28 mouse cellular contexts compared by ENCODE assay signal in genomic region chr4:55084080-55084688, GRCm38 (mm10).
A peak's percentile ranks its signal among the peaks of the same experiment; 100 is the strongest.
DNase-seq lines count a peak whose midpoint lies in the region; ATAC-seq lines count a peak whose summit lies in the region.
"Had no signal": no experiment of that assay in that cellular context is flagged by ENCODE, and none has a peak within 500 bp of the region (broad histone marks: within the 10 kb centered on the region; RNA-seq: fewer than 3 reads in every experiment).

No protein-coding gene starts in this region.

- H3K4me2 ChIP-seq in forebrain, embryonic 15.5 days (replicated peaks) = no peak overlapping the region
- no peak overlapping the region for H3K4me2 ChIP-seq in forebrain, embryonic 11.5 days (ENCODE audit: low read depth, low read length, severe bottlenecking)
- H3K4me2 ChIP-seq in midbrain, embryonic 15.5 days = no peak overlapping the region
- H3K4me2 ChIP-seq: heart, embryonic 13.5 days; limb, embryonic 15.5 days; midbrain, embryonic 11.5 days; neural tube, embryonic 15.5 days had no signal

- H3K9ac ChIP-seq in forebrain, embryonic 15.5 days (replicated peaks) = no peak overlapping the region
- H3K9ac ChIP-seq in forebrain, embryonic 11.5 days (ENCODE audit: low read length) = no peak overlapping the region
- H3K9ac ChIP-seq in midbrain, embryonic 15.5 days = no peak overlapping the region
- H3K9ac ChIP-seq: heart, embryonic 13.5 days; limb, embryonic 15.5 days; liver, embryonic 14.5 days; neural tube, embryonic 15.5 days had no signal

- no peak overlapping the region for H3K4me3 ChIP-seq in forebrain, embryonic 15.5 days
- H3K4me3 ChIP-seq in forebrain, embryonic 11.5 days (ENCODE audit: low read depth, low read length) = no peak overlapping the region
- no peak overlapping the region for H3K4me3 ChIP-seq in midbrain, embryonic 15.5 days
- no peak overlapping the region for H3K4me3 ChIP-seq in midbrain, embryonic 10.5 days
- H3K4me3 ChIP-seq: embryonic facial prominence, embryonic 10.5 days; gastrocnemius, adult 2 months; heart, embryonic 13.5 days; hindbrain, embryonic 10.5 days; left cerebral cortex, adult 2 months; limb, embryonic 15.5 days; myocyte; neural tube, embryonic 15.5 days had no signal

- intact Hi-C loops in heart, postnatal 14 days (cut with DNase I) = no loop called here

- H3K4me1 ChIP-seq in forebrain, embryonic 15.5 days = peaks cover 9% of the 10 kb centered on the region
- 0 out of 2 replicates have a peak, but pooled peaks cover 3% of the 10 kb centered on the region for H3K4me1 ChIP-seq in forebrain, embryonic 11.5 days (replicated peaks; ENCODE audit: control insufficient read depth, insufficient read depth, low read length)
- H3K4me1 ChIP-seq in midbrain, embryonic 15.5 days = peaks cover 4% of the 10 kb centered on the region; the same call in 1 of the 2 replicates
- H3K4me1 ChIP-seq in midbrain, embryonic 10.5 days = peaks cover 13% of the 10 kb centered on the region
- H3K4me1 ChIP-seq: embryonic facial prominence, embryonic 10.5 days; neural tube, embryonic 15.5 days had no signal

- ATAC-seq in forebrain, embryonic 15.5 days (replicated peaks) = no peak
- no peak for ATAC-seq in forebrain, embryonic 11.5 days (replicated peaks; ENCODE audit: low FRiP score)
- 0 out of 2 replicates have a peak, but pooled peaks have one; percentile 32 for ATAC-seq in midbrain, embryonic 15.5 days (replicated peaks)
- ATAC-seq: activated CD4-positive, CD25-positive, alpha-beta regulatory T cell, adult 4 months; intestine, postnatal 0 days had no signal

- WGBS in forebrain, embryonic 15.5 days = 81% methylated on average over 6 of the region's 6 CpGs
- WGBS in forebrain, embryonic 11.5 days = 93% methylated on average over 6 of the region's 6 CpGs
- 92% methylated on average over 6 of the region's 6 CpGs for WGBS in midbrain, embryonic 15.5 days
- 92% methylated on average over 6 of the region's 6 CpGs for WGBS in midbrain, embryonic 10.5 days

- no peak for DNase-seq in forebrain, embryonic 11.5 days (ENCODE audit: low spot score)
- peak; percentile 10 to 17 for DNase-seq in heart, postnatal 14 days
- DNase-seq in heart, adult 8-10 months (ENCODE audit: low spot score) = no peak
- no peak for DNase-seq in midbrain, embryonic 10.5 days (ENCODE audit: low spot score)
- peak; percentile 52 for DNase-seq in lung, postnatal 36 days
- DNase-seq in urinary bladder, postnatal 14 days (ENCODE audit: low spot score) = no peak
- DNase-seq: adrenal gland, adult 8-10 months; cerebellum, adult 11-12 months; cerebellum, postnatal 10 days; gastrocnemius, adult 2 months; kidney, postnatal 36 days; layer of hippocampus, adult 9-11 months; right cerebral cortex, postnatal 14 days; thymus, adult 2 months had no signal

- no peaks in the 10 kb centered on the region for H3K9me3 ChIP-seq in forebrain, embryonic 15.5 days
- H3K9me3 ChIP-seq in forebrain, embryonic 11.5 days (ENCODE audit: control insufficient read depth, low read length) = no peaks in the 10 kb centered on the region
- no peaks in the 10 kb centered on the region for H3K9me3 ChIP-seq in midbrain, embryonic 15.5 days
- no peaks in the 10 kb centered on the region for H3K9me3 ChIP-seq in midbrain, embryonic 10.5 days (replicated peaks)
- H3K9me3 ChIP-seq: embryonic facial prominence, embryonic 10.5 days; heart, embryonic 13.5 days; hindbrain, embryonic 10.5 days; limb, embryonic 15.5 days; neural tube, embryonic 15.5 days had no signal

- H3K27me3 ChIP-seq in forebrain, embryonic 15.5 days = no peaks in the 10 kb centered on the region
- H3K27me3 ChIP-seq in forebrain, embryonic 11.5 days (ENCODE audit: control insufficient read depth, insufficient read depth, low read length) = no peaks in the 10 kb centered on the region
- no peaks in the 10 kb centered on the region for H3K27me3 ChIP-seq in midbrain, embryonic 15.5 days (replicated peaks)
- H3K27me3 ChIP-seq in midbrain, embryonic 10.5 days (ENCODE audit: low read depth, poor library complexity, severe bottlenecking) = no peaks in the 10 kb centered on the region
- H3K27me3 ChIP-seq: heart, embryonic 13.5 days; limb, embryonic 15.5 days; neural tube, embryonic 15.5 days had no signal

- H3K27ac ChIP-seq in forebrain, embryonic 15.5 days (replicated peaks) = 0 out of 2 replicates have a peak overlapping the region, but pooled peaks have one; percentile 7
- no peak overlapping the region for H3K27ac ChIP-seq in forebrain, embryonic 11.5 days (ENCODE audit: low read depth, low read length)
- H3K27ac ChIP-seq in midbrain, embryonic 15.5 days = no peak overlapping the region
- H3K27ac ChIP-seq in midbrain, embryonic 10.5 days (replicated peaks) = no peak overlapping the region
- H3K27ac ChIP-seq: embryonic facial prominence, embryonic 10.5 days; gastrocnemius, adult 2 months; heart, embryonic 13.5 days; hindbrain, embryonic 10.5 days; left cerebral cortex, adult 2 months; limb, embryonic 15.5 days; liver, embryonic 14.5 days; neural tube, embryonic 15.5 days; stomach, postnatal 0 days had no signal

- H3K36me3 ChIP-seq in forebrain, embryonic 15.5 days = peaks cover 34% of the 10 kb centered on the region
- peaks cover 9% of the 10 kb centered on the region; the same call in 1 of the 2 replicates for H3K36me3 ChIP-seq in forebrain, embryonic 11.5 days (ENCODE audit: control insufficient read depth, insufficient read depth, low read length)
- H3K36me3 ChIP-seq in midbrain, embryonic 15.5 days (replicated peaks) = peaks cover 20% of the 10 kb centered on the region; the same call in 1 of the 2 replicates
- H3K36me3 ChIP-seq in midbrain, embryonic 10.5 days = peaks cover 52% of the 10 kb centered on the region

Comparison
In these comparisons a context has a peak if more than half of its experiments do, and no peak if none do; other contexts are left out.
1. DNase-seq: peak in heart, postnatal 14 days (2 of 2) and lung, postnatal 36 days (single experiment); none in forebrain, embryonic 11.5 days (single experiment), heart, adult 8-10 months (single experiment), midbrain, embryonic 10.5 days (single experiment) and urinary bladder, postnatal 14 days (single experiment).